9 mouse cellular contexts compared by ENCODE assay signal in the genomic region with DNA sequence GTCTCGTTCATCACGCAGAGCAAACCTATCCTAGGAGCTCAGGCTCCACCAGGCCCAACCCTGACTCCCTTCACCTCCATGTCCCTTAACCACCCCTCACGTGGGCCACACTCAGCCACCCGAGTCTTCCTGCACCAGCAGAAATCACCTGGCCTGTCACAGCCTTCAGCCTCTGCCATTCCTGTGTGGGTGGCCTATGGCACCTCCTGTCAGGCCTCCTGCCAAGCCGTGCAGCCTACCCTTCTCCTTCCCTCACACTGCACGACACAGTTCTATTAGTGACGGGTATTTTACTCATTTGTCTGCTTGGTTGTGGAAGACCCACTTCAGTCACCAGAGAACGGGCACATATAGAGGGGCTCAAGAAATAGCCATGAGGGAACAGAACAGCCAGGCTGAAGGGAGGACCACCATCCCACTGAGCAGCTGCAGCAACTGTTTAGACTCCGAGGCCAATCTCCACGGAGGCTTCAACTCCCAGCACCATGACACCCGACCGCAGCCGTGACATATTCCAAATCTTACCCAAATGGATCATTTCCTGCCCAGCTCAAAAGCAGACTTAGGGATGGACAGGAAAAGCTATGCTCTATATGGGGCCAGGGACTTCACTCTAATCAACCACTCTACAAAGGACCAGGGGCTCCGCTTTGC. TPM values are rescaled to one million over a fixed set of nuclear protein-coding genes. Genes with fewer than 3 reads are reported as not detected.
DNase-seq lines count a peak whose midpoint lies in the region; ATAC-seq lines count a peak whose summit lies in the region.
"Had no signal": no experiment of that assay in that cellular context is flagged by ENCODE, and none has a peak within 500 bp of the region (broad histone marks: within the 10 kb centered on the region; RNA-seq: fewer than 3 reads in every experiment).

No protein-coding gene starts in this region.

- H3K9ac ChIP-seq in liver, embryonic 11.5 days (ENCODE audit: low read depth, low read length) = no peak overlapping the region
- peak overlapping the region; percentile 24; the same call in 1 of the 2 replicates for H3K9ac ChIP-seq in hindbrain, embryonic 14.5 days
- H3K9ac ChIP-seq in neural tube, embryonic 15.5 days (replicated peaks) = 0 out of 2 replicates have a peak overlapping the region, but pooled peaks have one; percentile 10

- no peak for ATAC-seq in liver, embryonic 11.5 days (replicated peaks; ENCODE audit: low FRiP score)
- no peak for ATAC-seq in hindbrain, embryonic 14.5 days (ENCODE audit: low FRiP score)
- ATAC-seq in neural tube, embryonic 15.5 days (ENCODE audit: low FRiP score) = no peak

- H3K27ac ChIP-seq in liver, embryonic 11.5 days (ENCODE audit: low read depth, low read length) = peak overlapping the region; percentile 19; the same call in 1 of the 2 replicates
- H3K27ac ChIP-seq in hindbrain, embryonic 14.5 days = peak overlapping the region; percentile 71
- peak overlapping the region; percentile 75 for H3K27ac ChIP-seq in neural tube, embryonic 15.5 days (replicated peaks)

- no peak overlapping the region for H3K4me3 ChIP-seq in liver, embryonic 11.5 days (ENCODE audit: low read depth, low read length)
- H3K4me3 ChIP-seq in hindbrain, embryonic 14.5 days (replicated peaks; ENCODE audit: low read length) = no peak overlapping the region
- H3K4me3 ChIP-seq in neural tube, embryonic 15.5 days (replicated peaks) = no peak overlapping the region

- no peaks in the 10 kb centered on the region for H3K9me3 ChIP-seq in liver, embryonic 11.5 days (ENCODE audit: control insufficient read depth, low read length)
- H3K9me3 ChIP-seq in hindbrain, embryonic 14.5 days (ENCODE audit: control insufficient read depth, low read length) = no peaks in the 10 kb centered on the region
- no peaks in the 10 kb centered on the region for H3K9me3 ChIP-seq in neural tube, embryonic 15.5 days (replicated peaks)

- H3K27me3 ChIP-seq in liver, embryonic 11.5 days (replicated peaks; ENCODE audit: control insufficient read depth, insufficient read depth, low read length) = no peaks in the 10 kb centered on the region
- no peaks in the 10 kb centered on the region for H3K27me3 ChIP-seq in hindbrain, embryonic 14.5 days (ENCODE audit: control insufficient read depth, insufficient read depth, low read length)
- H3K27me3 ChIP-seq in neural tube, embryonic 15.5 days (replicated peaks) = no peaks in the 10 kb centered on the region

- 72% methylated on average over 14 of the region's 14 CpGs for WGBS in liver, embryonic 11.5 days
- WGBS in hindbrain, embryonic 14.5 days = 58% methylated on average over 14 of the region's 14 CpGs
- 59% methylated on average over 14 of the region's 14 CpGs for WGBS in neural tube, embryonic 15.5 days

- peak; percentile 34 to 47 for DNase-seq in adrenal gland, adult (ENCODE audit: inconsistent age in 2 of 2, low spot score in 1 of 2)
- no peak for DNase-seq in adrenal gland, adult 18-20 months (ENCODE audit: low spot score in 2 of 2)
- DNase-seq in liver, embryonic 11.5 days (ENCODE audit: low spot score) = no peak
- DNase-seq in liver = no peak
- DNase-seq in hindbrain, embryonic 14.5 days (ENCODE audit: low spot score) = no peak
- DNase-seq in ovary, adult 18-20 months (ENCODE audit: low spot score) = no peak
- DNase-seq in ovary, postnatal 14 days (ENCODE audit: low spot score) = no peak
- DNase-seq: kidney, adult 18-20 months had no signal

- H3K36me3 ChIP-seq in liver, embryonic 11.5 days (ENCODE audit: control insufficient read depth, insufficient read depth, low read length) = no peaks in the 10 kb centered on the region
- peaks cover 20% of the 10 kb centered on the region for H3K36me3 ChIP-seq in hindbrain, embryonic 14.5 days (replicated peaks; ENCODE audit: control insufficient read depth, insufficient read depth)
- H3K36me3 ChIP-seq in neural tube, embryonic 15.5 days = peaks cover 14% of the 10 kb centered on the region

- H3K4me1 ChIP-seq in liver, embryonic 11.5 days (replicated peaks; ENCODE audit: control insufficient read depth, insufficient read depth, low read length) = peaks cover 55% of the 10 kb centered on the region
- H3K4me1 ChIP-seq in hindbrain, embryonic 14.5 days (replicated peaks; ENCODE audit: control insufficient read depth, insufficient read depth, low read length) = peaks cover 91% of the 10 kb centered on the region
- H3K4me1 ChIP-seq in neural tube, embryonic 15.5 days = peaks cover 93% of the 10 kb centered on the region

- H3K4me2 ChIP-seq in liver, embryonic 11.5 days = no peak overlapping the region
- H3K4me2 ChIP-seq in hindbrain, embryonic 14.5 days (replicated peaks) = 0 out of 2 replicates have a peak overlapping the region, but pooled peaks have one; percentile 9
- H3K4me2 ChIP-seq in neural tube, embryonic 15.5 days = peak overlapping the region; percentile 21; the same call in 1 of the 2 replicates

RNA-seq across cellular contexts. Expression of a gene that starts 10.2 kb away (rescaled TPM):
- total RNA-seq in adrenal gland, adult 18-20 months (2021) = 10 to 100 TPM; 31.4 to 36.2 TPM
- polyA plus RNA-seq in liver, embryonic 11.5 days (2014; fragmentation: Nextera tagmentation; extraction: Ambion mirVana) = 4.0 and 5.3 TPM in 2 replicates
- polyA plus RNA-seq in hindbrain, embryonic 14.5 days (2014; fragmentation: Nextera tagmentation; extraction: Ambion mirVana) = 9.5 and 9.7 TPM in 2 replicates
- polyA plus RNA-seq in neural tube, embryonic 15.5 days (2015; fragmentation: Nextera tagmentation; extraction: Ambion mirVana) = 3.3 and 4.9 TPM in 2 replicates

RNA-seq across cellular contexts. Expression of a gene that starts 18.0 kb away (rescaled TPM):
- not detected for total RNA-seq in adrenal gland, adult 18-20 months (2021)
- not detected in 2 replicates for polyA plus RNA-seq in liver, embryonic 11.5 days (2014; fragmentation: Nextera tagmentation; extraction: Ambion mirVana)
- not detected in 2 replicates for polyA plus RNA-seq in hindbrain, embryonic 14.5 days (2014; fragmentation: Nextera tagmentation; extraction: Ambion mirVana)
- 0.43 TPM in 1 of 2 replicates, not detected in the other for polyA plus RNA-seq in neural tube, embryonic 15.5 days (2015; fragmentation: Nextera tagmentation; extraction: Ambion mirVana)

Comparison
In these comparisons a context has a peak if more than half of its experiments do, and no peak if none do; other contexts are left out.
1. DNase-seq: peak in adrenal gland, adult (2 of 2); none in adrenal gland, adult 18-20 months (0 of 2), liver, embryonic 11.5 days (single experiment), liver (single experiment), hindbrain, embryonic 14.5 days (single experiment), ovary, adult 18-20 months (single experiment) and ovary, postnatal 14 days (single experiment).
2. H3K27ac ChIP-seq: peak in every context shown above with its lines; median percentile 75 in neural tube, embryonic 15.5 days; 71 in hindbrain, embryonic 14.5 days; 19 in liver, embryonic 11.5 days.